Mouse (Mus musculus) mouse embryonic stem cell (cell line): ENCODE data around the gene Olfr524.

ENCODE experiments used
- in situ Hi-C, 2 experiments: fragments of 300-500 bp; cut with MboI; formaldehyde crosslinking; loops; 1 replicate in 1 of 2; 3 replicates in 1 of 2; pipeline ENCODE4 v1.14.3; 2019 to 2020; ENCODE audit warnings: low sequenced_read_pairs in 2 of 2, low pct_unique_long_range_greater_than_20kb in 1 of 2, mixed read lengths in 1 of 2; ENCODE audit not compliant: unreplicated experiment in 1 of 2

Olfr524 gene

GRCm38 (mm10) chr7:140188391-140189328 is 17.1 kb downstream of the Olfr524 start:
- in situ Hi-C loops, result no loop called here

GRCm38 (mm10) chr7:140187721-140188390 is 17.9 kb downstream of the Olfr524 start:
- in situ Hi-C loops, result no loop called here

- in situ Hi-C loops, result no loop called here
Measured at GRCm38 (mm10) chr7:140186646-140187620, 18.8 kb downstream of the Olfr524 start.

GRCm38 (mm10) chr7:140184206-140184605 is 21.6 kb downstream of the Olfr524 start:
- in situ Hi-C loops, result no loop called here

- in situ Hi-C loops, result no loop called here
Measured at GRCm38 (mm10) chr7:140180692-140181091, 25.1 kb downstream of the Olfr524 start.

- in situ Hi-C loops, result no loop called here
Measured at GRCm38 (mm10) chr7:140179176-140179575, 26.6 kb downstream of the Olfr524 start.

GRCm38 (mm10) chr7:140172936-140173335 is 32.8 kb downstream of the Olfr524 start, which contains the start of gene Olfr523:
Gene Olfr523, plus strand, starts transcription at chr7:140173217.
- in situ Hi-C loops, result no loop called here

- in situ Hi-C loops, result no loop called here
Measured at GRCm38 (mm10) chr7:140170863-140171262, 34.9 kb downstream of the Olfr524 start.

GRCm38 (mm10) chr7:140169386-140169785 is 36.4 kb downstream of the Olfr524 start:
- in situ Hi-C loops, result no loop called here

GRCm38 (mm10) chr7:140167950-140168349 is 37.8 kb downstream of the Olfr524 start:
- in situ Hi-C loops, result no loop called here

- in situ Hi-C loops, result no loop called here
Measured at GRCm38 (mm10) chr7:140164664-140165063, 41.1 kb downstream of the Olfr524 start, which contains the start of gene Olfr522. Gene Olfr522, minus strand, starts transcription at chr7:140164764.

GRCm38 (mm10) chr7:140160363-140160762 is 45.4 kb downstream of the Olfr524 start:
- in situ Hi-C loops, result no loop called here

- in situ Hi-C loops, result no loop called here
Measured at GRCm38 (mm10) chr7:140154218-140154927, 51.4 kb downstream of the Olfr524 start, which contains the start of gene Sprn. Gene Sprn, minus strand, starts transcription at chr7:140154877.

- in situ Hi-C loops, result no loop called here
Measured at GRCm38 (mm10) chr7:140153829-140154217, 51.9 kb downstream of the Olfr524 start.

GRCm38 (mm10) chr7:140153383-140153782 is 52.4 kb downstream of the Olfr524 start:
- in situ Hi-C loops, result no loop called here
